Mouse (Mus musculus): Measurements from ENCODE around the gene Nme7. TPM values are rescaled to one million over a fixed set of nuclear protein-coding genes. Genes with fewer than 3 reads are reported as not detected.

The Nme7 gene
- total RNA-seq, 2 experiments from 2014 or later, result 22.7 to 24.9 TPM

DNA sequence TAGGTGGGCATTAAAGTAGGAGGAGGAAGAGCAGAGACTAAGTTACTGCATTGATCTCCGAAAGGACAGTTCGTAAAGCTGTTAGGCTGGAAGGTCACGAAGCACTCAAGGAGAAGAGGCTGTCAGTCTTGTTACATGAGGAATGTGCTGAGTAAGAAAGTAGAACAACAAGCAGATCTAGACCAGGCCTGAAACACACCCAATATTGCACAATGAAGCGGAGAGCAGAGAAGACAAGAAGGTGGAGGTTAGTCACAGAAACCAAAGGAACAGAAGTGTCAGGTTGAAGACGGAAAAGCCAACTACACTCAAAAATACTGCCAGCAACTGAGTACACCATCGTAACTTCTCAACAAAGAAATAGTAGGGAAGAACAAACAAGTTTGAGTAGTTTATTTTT lies 9.8 kb upstream of the Nme7 start:
- Histone ChIP-seq H3K4me3 (no peak overlapping the region), H3K27ac (no peak overlapping the region)
- intact Hi-C loops (cut with DNase I), result no loop called here
- no peak for DNase-seq (ENCODE audit: extremely low spot score in 1 of 2, low spot score in 2 of 2)
- TF ChIP-seq CTCF (IDR thresholded peaks at IDR 0.05), result no peak

DNA sequence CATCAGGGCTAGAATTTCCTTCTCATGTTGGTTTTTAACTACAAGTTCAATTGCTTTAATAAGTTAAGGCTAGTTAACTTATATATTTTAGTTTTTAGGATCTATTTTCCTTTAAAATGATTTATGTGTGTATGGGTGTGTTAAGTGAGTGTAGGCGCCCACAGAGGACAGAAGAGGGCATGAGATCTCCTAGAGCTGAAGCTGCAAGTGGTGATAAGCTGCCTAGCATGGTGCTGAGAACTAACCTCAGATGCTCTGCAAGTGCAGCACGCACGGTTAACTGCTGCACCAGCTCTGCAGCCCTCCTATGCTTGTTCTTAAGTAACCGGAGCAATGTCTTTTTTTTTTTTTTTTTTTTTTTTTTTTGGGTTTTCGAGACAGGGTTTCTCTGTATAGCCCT lies 7.4 kb upstream of the Nme7 start:
- no peak for TF ChIP-seq CTCF (IDR thresholded peaks at IDR 0.05)
- Histone ChIP-seq H3K4me3 (no peak overlapping the region), H3K27ac (no peak overlapping the region)
- no peak for DNase-seq (ENCODE audit: extremely low spot score in 1 of 2, low spot score in 2 of 2)
- intact Hi-C loops (cut with DNase I), result no loop called here

DNA sequence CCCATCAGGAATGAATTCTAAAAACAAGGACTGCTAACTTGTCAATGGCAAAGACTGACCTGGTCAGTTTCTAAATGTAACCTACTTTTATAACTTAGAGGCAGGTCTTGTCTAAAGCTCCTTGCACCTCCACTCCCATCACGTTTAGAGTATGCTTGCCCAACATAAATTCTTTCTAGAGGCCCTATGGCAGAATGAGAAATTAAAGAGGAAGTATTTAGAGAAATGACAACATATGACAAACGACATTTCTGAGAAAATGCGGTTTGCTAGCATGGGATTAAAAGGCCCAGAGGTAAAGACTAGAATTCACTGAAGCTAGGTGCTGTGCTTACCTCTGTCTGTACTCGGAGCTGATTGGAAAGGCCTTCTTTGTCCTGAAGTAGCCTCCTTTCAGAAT lies 2.0 kb upstream of the Nme7 start:
- H3K27ac ChIP-seq, result no peak overlapping the region
- no peak for DNase-seq (ENCODE audit: extremely low spot score in 1 of 2, low spot score in 2 of 2)
- TF ChIP-seq CTCF (IDR thresholded peaks at IDR 0.05), result no peak
- intact Hi-C loops (cut with DNase I), result no loop called here
- no peak overlapping the region for H3K4me3 ChIP-seq

DNA sequence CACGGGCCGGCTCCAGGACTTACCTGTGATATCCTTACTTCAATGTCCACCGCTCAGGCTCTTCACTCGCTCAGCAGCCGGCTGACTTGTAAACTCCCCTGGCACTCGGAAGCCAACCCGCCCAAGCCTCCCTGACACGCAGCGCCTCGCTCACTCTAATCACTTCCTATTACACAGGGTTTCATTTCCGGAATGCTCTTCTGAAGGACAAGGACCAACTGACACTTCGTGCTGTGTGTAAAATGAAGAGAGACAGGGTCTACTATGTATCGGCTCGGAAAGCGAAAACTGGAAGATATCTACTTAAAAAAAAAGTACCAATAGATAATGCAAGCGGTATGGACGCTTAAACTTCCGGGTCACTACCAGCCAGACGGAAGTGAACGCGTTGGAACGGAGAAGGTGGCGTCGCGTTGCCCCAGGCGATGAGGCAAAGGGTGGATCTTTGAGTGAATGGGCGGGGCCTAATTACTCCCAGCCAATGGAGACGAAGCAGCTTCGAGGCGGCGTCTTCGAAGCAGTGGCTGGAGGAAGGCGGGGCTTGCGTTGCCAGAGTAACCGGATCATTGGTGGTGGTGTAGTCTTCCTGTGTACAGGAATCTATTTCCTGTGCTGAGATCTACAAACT lies 3.3 kb downstream of the Nme7 start, which contains the start of gene Blzf1:
Blzf1 (minus strand) TSS at position 366 of the 628 bp plus-strand sequence.
- DNase-seq (ENCODE audit: extremely low spot score in 1 of 2, low spot score in 2 of 2), result peak; percentile 96
- Histone ChIP-seq H3K4me3 (peak within 1 kb of the TSS; percentile 55), H3K27ac (peak within 1 kb of the TSS; percentile 80)
- no peak for TF ChIP-seq CTCF (IDR thresholded peaks at IDR 0.05)
- intact Hi-C loops (cut with DNase I), result no loop called here

DNA sequence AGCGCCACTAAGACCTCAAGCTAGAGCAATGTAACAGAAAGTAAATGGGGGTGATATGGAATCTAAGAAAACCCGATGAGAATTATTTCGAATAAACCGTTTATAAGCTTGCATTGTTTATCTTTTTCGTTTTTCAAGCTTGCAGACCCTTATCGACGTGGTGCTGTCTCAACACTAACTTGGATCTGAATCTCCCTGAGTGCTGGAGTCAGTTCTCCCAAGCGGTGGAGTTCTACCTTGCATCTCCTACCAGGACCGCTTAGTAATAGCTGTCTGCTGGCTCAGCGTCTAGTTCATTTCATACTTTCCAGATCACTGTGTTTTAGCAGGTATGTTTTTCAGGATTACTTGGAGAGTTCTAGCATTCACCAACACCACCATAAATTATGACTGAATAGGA lies 4.0 kb downstream of the Nme7 start:
- no peak for DNase-seq (ENCODE audit: extremely low spot score in 1 of 2, low spot score in 2 of 2)
- peak overlapping the region; percentile 56 for H3K27ac ChIP-seq
- TF ChIP-seq CTCF (IDR thresholded peaks at IDR 0.05), result no peak; the same call in 1 of the 2 replicates
- intact Hi-C loops (cut with DNase I), result no loop called here
- H3K4me3 ChIP-seq, result peak overlapping the region; percentile 55

DNA sequence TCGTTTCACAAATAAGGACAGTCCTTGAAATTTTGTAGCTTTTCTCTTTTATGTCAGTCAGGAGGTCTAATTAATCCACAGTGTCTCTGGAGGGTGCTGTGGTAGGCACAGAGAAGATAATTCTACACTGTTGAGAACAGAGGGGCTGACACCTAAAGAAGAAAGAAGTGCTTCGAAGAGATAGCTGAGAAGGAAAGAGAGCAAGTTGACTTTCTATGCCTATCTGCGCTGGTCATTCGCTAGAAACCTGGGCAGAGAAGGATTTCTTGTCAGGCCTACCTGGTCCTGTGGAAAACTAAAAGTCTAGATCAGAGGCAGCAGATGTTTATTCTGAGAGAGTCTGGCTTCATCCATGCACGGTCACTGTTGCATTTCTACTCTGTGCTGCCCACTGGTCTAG lies 10.2 kb downstream of the Nme7 start:
- H3K4me3 ChIP-seq, result no peak overlapping the region
- intact Hi-C loops (cut with DNase I), result loop anchor here (10.0 kb wide), 2 partner anchors 921 to 1011 kb away; partner anchors contain the start of gene Tiprl
- H3K27ac ChIP-seq, result no peak overlapping the region
- no peak for TF ChIP-seq CTCF (IDR thresholded peaks at IDR 0.05)
- no peak for DNase-seq (ENCODE audit: extremely low spot score in 1 of 2, low spot score in 2 of 2)

DNA sequence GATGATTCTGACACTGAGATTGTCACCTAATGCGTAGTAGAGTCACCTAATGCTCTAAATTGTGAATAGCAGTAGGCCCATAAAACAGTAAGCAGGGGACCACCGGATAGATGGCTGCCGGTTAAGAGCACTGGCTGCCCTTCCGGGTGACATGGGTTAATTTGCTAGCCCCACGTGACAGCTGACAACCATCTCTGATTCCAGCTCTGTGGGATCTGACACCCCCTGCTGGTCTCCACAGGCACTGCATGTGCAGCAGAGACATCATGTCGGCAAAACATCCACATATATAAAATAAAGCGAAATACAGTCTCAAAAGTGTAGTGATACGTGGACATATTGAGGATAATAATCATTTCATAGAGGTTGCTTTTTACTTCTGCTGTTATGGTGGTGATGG lies 11.3 kb downstream of the Nme7 start:
- no peak overlapping the region for H3K4me3 ChIP-seq
- DNase-seq (ENCODE audit: extremely low spot score in 1 of 2, low spot score in 2 of 2), result no peak
- peak; percentile 73 for TF ChIP-seq CTCF (IDR thresholded peaks at IDR 0.05)
- no peak overlapping the region for H3K27ac ChIP-seq
- intact Hi-C loops (cut with DNase I), result loop anchor here (5.0 to 10.0 kb wide), 5 partner anchors 122 to 1010 kb away; partner anchors contain the start of gene Tiprl

DNA sequence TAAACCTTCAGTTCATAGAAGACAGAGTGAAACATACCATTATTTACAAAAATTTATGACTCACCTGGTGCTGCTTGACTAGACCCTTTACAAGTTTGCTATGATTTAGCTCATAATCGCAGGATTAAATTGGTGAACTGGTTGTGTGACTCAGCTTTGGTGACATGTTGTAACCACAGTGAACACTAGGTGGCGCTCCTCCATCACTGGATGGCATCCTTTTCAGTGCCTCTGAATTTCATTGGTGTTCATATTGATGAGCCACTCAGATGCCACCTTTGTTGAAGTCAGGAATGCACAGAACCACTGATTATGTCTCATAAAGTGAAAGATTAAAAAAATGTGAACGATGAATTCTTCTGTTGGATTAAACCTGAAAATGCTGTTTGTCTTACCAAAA lies 12.8 kb downstream of the Nme7 start:
- peak; percentile 89 for TF ChIP-seq CTCF (IDR thresholded peaks at IDR 0.05)
- intact Hi-C loops (cut with DNase I), result loop anchor here (1.0 to 10.0 kb wide), 6 partner anchors 121 to 1008 kb away; partner anchors contain the start of gene Tiprl
- H3K4me3 ChIP-seq, result no peak overlapping the region
- H3K27ac ChIP-seq, result no peak overlapping the region
- DNase-seq (ENCODE audit: extremely low spot score in 1 of 2, low spot score in 2 of 2), result peak; percentile 77 to 85

DNA sequence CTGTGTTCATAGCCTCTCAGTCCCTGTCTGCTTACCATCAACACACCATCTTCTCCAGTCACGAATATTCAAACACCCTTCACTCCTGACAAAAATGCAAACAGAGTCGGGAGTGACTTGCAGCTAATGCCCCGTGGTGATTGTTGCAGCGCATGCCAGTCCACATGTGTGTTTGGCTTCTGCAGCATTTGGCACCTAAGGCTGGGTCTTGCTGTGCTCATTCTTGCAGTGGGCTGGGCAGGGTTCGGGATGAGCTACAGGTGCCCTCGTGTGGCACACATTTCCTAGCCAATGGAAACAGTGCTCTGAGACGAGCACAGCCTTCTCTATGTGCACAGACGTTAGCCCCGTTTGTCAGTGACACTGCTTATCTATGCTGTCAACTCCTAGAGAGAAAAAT lies 13.3 kb downstream of the Nme7 start:
- intact Hi-C loops (cut with DNase I), result loop anchor here (5.0 to 10.0 kb wide), 5 partner anchors 120 to 1008 kb away; partner anchors contain the start of gene Tiprl
- no peak for DNase-seq (ENCODE audit: extremely low spot score in 1 of 2, low spot score in 2 of 2)
- TF ChIP-seq CTCF (IDR thresholded peaks at IDR 0.05), result no peak
- no peak overlapping the region for H3K4me3 ChIP-seq
- no peak overlapping the region for H3K27ac ChIP-seq

DNA sequence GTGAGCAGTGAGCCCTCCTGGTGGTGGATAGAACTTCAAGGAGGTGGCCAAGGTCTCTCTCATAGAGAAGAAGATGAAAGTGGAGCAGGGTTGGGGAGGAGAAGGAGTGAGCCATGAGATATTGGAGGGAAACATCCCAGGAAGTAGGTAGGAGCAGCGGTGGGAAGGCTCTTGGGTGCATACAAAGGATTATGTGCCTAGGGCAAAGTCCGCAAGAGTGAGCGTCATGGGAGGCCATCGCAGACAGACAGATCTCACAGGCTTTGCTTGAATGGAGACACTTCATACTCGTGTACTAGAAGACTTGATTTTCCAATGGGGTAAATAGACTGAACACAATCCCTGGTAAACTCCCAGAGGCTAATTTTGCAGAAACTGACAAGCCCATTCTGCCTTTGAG lies 14.6 kb downstream of the Nme7 start:
- TF ChIP-seq CTCF (IDR thresholded peaks at IDR 0.05), result no peak
- intact Hi-C loops (cut with DNase I), result loop anchor here (5.0 to 10.0 kb wide), 5 partner anchors 119 to 1006 kb away; partner anchors contain the start of gene Tiprl
- Histone ChIP-seq H3K27ac (no peak overlapping the region), H3K4me3 (no peak overlapping the region)
- no peak for DNase-seq (ENCODE audit: extremely low spot score in 1 of 2, low spot score in 2 of 2)

DNA sequence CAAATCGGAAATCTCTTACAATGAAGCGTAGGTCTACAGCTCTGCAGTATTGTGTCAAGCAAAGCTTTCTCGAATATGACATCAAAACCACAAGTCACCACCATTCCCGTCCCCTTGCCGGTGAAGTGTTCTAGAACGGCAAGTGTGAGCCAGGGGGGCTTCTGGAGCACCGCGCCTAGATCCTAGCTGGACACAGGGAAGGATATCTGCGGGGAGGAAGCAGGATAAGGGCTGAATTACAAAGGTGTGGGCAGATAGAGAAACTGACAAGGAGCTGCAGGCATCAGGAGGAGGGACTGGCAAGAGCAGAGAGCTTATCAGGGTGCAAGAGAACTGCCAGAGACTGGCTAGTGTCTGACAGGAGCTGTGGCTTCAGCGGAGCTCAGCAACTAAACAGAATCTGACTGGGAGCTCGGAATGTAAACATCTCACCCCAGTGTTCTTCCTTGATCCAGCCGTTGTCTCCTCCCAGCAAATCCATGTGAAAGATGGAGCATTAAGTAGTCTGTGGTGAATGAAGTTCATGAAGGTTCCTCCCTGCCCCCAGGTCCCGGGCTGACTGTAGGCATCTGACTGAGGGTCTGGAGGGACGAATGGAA lies 15.7 kb downstream of the Nme7 start:
- no peak for DNase-seq (ENCODE audit: extremely low spot score in 1 of 2, low spot score in 2 of 2)
- intact Hi-C loops (cut with DNase I), result loop anchor here (5.0 to 10.0 kb wide), 6 partner anchors 118 to 1005 kb away; partner anchors contain the start of gene Tiprl
- peak overlapping the region; percentile 38; the same call in 1 of the 2 replicates for H3K27ac ChIP-seq
- no peak overlapping the region for H3K4me3 ChIP-seq
- no peak for TF ChIP-seq CTCF (IDR thresholded peaks at IDR 0.05)

DNA sequence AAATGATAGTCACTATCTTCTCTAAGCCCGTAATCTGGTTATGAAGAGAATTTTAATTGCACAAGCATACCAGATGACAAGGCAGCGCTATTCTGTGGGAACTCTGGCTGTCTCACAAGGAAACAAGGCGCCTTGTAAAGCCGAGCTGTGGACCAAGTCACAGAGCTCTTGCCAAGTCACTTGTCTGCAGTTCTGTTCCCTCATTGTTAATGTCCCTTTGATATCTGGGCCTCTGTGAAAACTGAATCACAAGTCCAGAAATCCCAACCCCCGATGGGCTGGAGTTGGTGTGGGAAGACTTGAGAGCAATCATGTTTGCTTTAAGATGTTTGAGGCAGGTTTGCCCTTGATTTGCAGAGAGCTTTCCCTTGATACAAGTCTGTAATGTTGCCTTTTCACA lies 16.8 kb downstream of the Nme7 start:
- peak overlapping the region; percentile 25; the same call in 1 of the 2 replicates for H3K27ac ChIP-seq
- no peak overlapping the region for H3K4me3 ChIP-seq
- no peak for TF ChIP-seq CTCF (IDR thresholded peaks at IDR 0.05)
- DNase-seq (ENCODE audit: extremely low spot score in 1 of 2, low spot score in 2 of 2), result no peak
- intact Hi-C loops (cut with DNase I), result loop anchor here (10.0 kb wide), 1 partner anchor 364 kb away; no protein-coding TSS in a partner anchor
